Mouse (Mus musculus) limb, embryonic 13.5 days (tissue): ENCODE measurements around the gene Tssc4. TPM values are rescaled to one million over a fixed set of nuclear protein-coding genes. Genes with fewer than 3 reads are reported as not detected.

Source experiments
- ATAC-seq: fragments of 200-750 bp; cut with Nextera tagmentation; 2 replicates; pipeline ENCODE4 v1.8.0; 2017; ENCODE audit warnings: low read depth, moderate number of reproducible peaks, moderate TSS enrichment; ENCODE audit not compliant: low FRiP score
- H3K27ac ChIP-seq: fragments of 300-500 bp; sonication (generic); 2 replicates; pipeline ENCODE4 v1.5.1; 2015; ENCODE audit warnings: inconsistent platforms, mild to moderate bottlenecking, moderate library complexity
- H3K27me3 ChIP-seq: fragments of 300-500 bp; sonication (generic); 2 replicates; pipeline ENCODE4 v1.6.1; 2015; ENCODE audit warnings: mild to moderate bottlenecking, inconsistent platforms
- H3K36me3 ChIP-seq: fragments of 300-500 bp; sonication (generic); 2 replicates; pipeline ENCODE4 v1.6.1; 2015; ENCODE audit warnings: inconsistent platforms, mild to moderate bottlenecking, moderate library complexity
- H3K4me1 ChIP-seq: fragments of 300-500 bp; sonication (generic); 2 replicates; pipeline ENCODE4 v1.6.1; 2015; ENCODE audit warnings: inconsistent platforms
- H3K4me2 ChIP-seq: fragments of 300-500 bp; sonication (generic); replicated peaks from 2 replicates; pipeline ENCODE4 v1.6.1; 2015; ENCODE audit warnings: inconsistent platforms, mild to moderate bottlenecking, moderate library complexity
- H3K4me3 ChIP-seq: fragments of 300-500 bp; sonication (generic); 2 replicates; pipeline ENCODE4 v1.5.1; 2015; ENCODE audit warnings: moderate library complexity, mild to moderate bottlenecking, inconsistent platforms
- H3K9ac ChIP-seq: fragments of 300-500 bp; sonication (generic); 2 replicates; pipeline ENCODE4 v1.6.1; 2015; ENCODE audit warnings: mild to moderate bottlenecking, inconsistent platforms
- H3K9me3 ChIP-seq: fragments of 300-500 bp; sonication (generic); 2 replicates; pipeline ENCODE4 v1.6.1; 2016; ENCODE audit warnings: inconsistent platforms
- WGBS: fragments of 180-500 bp; shearing (Covaris S2); methylation state at CpG from one replicate; pipeline ENCODE4 v1.1.7; 2015; 5-methylcytosine and 5-hydroxymethylcytosine counted together
- polyA plus RNA-seq: library from polyadenylated mRNA; unstranded; fragments of >200 nt; fragmentation: Nextera tagmentation; extraction: Ambion mirVana; gene quantifications from 2 replicates; pipeline ENCODE4 v1.2.1, GENCODE M21; 2015

Tssc4 gene
- polyA plus RNA-seq, 1 experiment from 2014 or later: 112 TPM

DNA sequence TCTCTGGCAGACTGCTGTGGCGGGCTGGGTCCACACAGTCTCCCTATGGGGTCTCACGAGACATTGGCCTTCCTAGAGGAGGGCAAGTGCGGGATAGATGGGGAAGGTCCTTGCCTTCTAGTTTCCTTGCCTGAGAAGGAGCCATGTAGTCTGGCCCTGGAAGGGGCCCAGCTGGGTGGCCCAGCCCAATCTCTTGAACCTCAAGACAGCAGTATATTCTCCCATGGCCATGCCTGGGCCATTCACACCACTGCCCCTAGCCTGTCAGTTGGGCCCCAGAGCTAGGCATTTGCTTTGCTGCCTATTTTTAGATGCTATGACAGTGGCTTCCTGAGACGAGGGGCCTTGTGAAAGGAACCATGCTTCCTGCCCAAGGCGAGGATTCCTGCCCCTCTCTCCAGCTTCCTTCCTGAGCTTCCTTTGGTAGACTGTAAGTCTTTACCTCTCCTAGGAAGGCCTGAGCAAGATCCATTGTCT is 10.8 kb upstream of the Tssc4 start:
- Histone ChIP-seq H3K9me3 (no peaks in the 10 kb centered on the region), H3K9ac (peak overlapping the region; percentile 35; the same call in 1 of the 2 replicates), H3K4me3 (no peak overlapping the region), H3K27me3 (no peaks in the 10 kb centered on the region), H3K4me2 (peak overlapping the region; percentile 23; the same call in 1 of the 2 replicates), H3K36me3 (peaks cover 76% of the 10 kb centered on the region), H3K27ac (peak overlapping the region; percentile 45; the same call in 1 of the 2 replicates), H3K4me1 (peaks cover 59% of the 10 kb centered on the region)
- ATAC-seq: no peak
- 72% methylated on average over 5 of the region's 5 CpGs for WGBS

DNA sequence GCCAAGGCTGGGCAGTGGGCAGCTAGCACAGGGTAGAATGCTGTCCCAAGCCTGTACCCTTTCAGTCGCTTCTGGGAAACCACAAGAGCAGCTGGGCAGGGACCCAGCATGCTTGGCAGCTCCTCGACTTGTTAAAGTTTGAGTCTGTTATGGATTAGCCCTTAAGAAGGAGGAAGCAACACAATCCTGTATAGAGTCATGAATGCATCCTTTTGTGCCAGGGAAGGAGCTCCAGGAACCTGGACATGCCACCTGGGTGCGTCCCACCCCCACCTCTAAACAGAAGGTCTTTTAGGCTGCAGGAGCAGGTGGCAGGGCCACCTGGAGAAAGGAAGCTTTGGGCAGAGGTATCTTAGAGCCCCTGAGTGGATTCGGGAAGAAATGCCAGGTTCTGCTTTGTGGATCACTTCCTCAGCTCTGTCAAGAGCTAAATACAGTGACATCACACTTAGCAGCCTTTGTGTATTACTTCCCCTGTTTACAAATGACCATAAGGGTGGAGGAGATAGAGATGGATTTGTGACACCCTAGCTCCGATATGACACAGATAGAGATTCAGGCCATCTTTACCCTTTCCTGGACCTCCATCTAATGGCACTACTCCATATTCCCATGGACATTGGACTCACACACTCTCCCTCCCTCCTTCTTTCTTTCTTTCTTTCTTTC is 9.7 kb upstream of the Tssc4 start:
- H3K4me2 ChIP-seq: no peak overlapping the region
- WGBS: 69% methylated on average over 5 of the region's 5 CpGs
- H3K27me3 ChIP-seq: no peaks in the 10 kb centered on the region
- no peak for ATAC-seq
- H3K36me3 ChIP-seq: peaks cover 87% of the 10 kb centered on the region
- H3K9me3 ChIP-seq: no peaks in the 10 kb centered on the region
- H3K9ac ChIP-seq: no peak overlapping the region
- H3K4me3 ChIP-seq: no peak overlapping the region
- no peak overlapping the region; the same call in 1 of the 2 replicates for H3K27ac ChIP-seq
- H3K4me1 ChIP-seq: peaks cover 51% of the 10 kb centered on the region

DNA sequence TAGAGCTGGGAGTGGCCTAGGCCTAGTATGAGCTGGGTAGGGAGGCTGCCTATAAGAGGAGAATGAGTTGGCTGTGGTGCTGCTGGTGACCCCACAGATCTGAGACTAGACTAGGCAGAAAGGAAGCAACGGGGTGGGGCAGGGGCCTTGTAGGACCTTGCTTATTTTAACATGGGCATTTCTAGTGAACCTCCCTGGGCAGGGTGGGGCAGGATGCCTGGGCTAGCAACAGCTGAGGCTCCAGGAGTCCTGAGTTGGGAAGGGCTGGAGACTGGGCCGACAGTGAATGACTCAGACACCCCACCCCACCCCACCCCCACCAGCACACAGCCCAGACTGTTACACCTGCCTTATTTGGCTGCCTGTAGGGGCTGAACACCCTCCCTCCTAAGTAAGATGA is 6.3 kb upstream of the Tssc4 start:
- Histone ChIP-seq H3K4me1 (peaks cover 19% of the 10 kb centered on the region), H3K4me3 (no peak overlapping the region), H3K27me3 (no peaks in the 10 kb centered on the region), H3K27ac (no peak overlapping the region), H3K9ac (no peak overlapping the region), H3K4me2 (no peak overlapping the region), H3K9me3 (no peaks in the 10 kb centered on the region), H3K36me3 (peaks cover 90% of the 10 kb centered on the region)
- WGBS: 75% methylated on average over 2 of the region's 2 CpGs
- no peak for ATAC-seq

DNA sequence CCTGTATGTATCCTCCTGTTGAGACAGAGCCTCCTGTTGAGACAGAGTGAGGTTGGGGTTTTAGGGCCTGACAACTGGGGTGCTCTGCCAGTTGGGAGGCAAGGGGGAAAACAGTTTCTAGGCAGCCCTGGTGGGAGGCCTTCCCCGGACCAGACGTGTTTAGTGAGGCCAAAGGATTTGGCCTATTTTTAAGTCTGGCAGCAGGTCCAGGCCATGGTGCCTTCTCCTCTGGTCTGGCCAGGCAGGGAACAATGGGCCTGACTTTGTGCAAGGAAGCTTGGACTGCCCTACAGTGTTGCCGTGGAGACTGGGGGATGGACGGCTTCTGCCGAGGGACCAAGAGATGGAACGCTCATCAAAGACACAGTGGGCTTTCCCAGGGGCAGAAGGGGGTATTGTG is 4.8 kb upstream of the Tssc4 start:
- no peak for ATAC-seq
- Histone ChIP-seq H3K27me3 (no peaks in the 10 kb centered on the region), H3K4me2 (no peak overlapping the region), H3K27ac (no peak overlapping the region), H3K9ac (no peak overlapping the region), H3K36me3 (peaks cover 83% of the 10 kb centered on the region), H3K4me3 (no peak overlapping the region), H3K4me1 (peaks cover 14% of the 10 kb centered on the region), H3K9me3 (no peaks in the 10 kb centered on the region)
- WGBS: 77% methylated on average over 6 of the region's 6 CpGs

DNA sequence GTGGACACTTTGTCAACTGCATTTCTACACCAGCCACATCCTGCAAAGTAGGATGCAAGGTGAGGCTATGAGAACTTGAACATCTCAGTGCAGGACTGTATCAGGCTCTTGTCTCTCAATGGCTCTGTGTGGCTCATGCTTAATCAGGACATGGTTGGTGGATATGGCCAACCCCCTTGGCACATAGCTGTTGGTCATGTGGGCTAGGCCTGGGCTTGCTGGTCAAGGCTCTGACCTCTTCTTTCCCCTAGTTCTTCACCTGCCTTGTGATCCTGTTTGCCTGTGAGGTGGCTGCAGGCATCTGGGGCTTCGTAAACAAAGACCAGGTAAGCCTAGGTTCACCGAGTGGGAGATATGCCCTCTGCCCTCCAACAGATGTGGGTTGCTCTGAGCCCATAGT is 3.4 kb upstream of the Tssc4 start:
- H3K9me3 ChIP-seq: no peaks in the 10 kb centered on the region
- peaks cover 77% of the 10 kb centered on the region for H3K36me3 ChIP-seq
- no peak overlapping the region for H3K4me2 ChIP-seq
- no peaks in the 10 kb centered on the region for H3K27me3 ChIP-seq
- peaks cover 18% of the 10 kb centered on the region for H3K4me1 ChIP-seq
- no peak overlapping the region for H3K4me3 ChIP-seq
- H3K9ac ChIP-seq: no peak overlapping the region
- WGBS: 96% methylated on average over 2 of the region's 2 CpGs
- no peak overlapping the region for H3K27ac ChIP-seq
- ATAC-seq: no peak

DNA sequence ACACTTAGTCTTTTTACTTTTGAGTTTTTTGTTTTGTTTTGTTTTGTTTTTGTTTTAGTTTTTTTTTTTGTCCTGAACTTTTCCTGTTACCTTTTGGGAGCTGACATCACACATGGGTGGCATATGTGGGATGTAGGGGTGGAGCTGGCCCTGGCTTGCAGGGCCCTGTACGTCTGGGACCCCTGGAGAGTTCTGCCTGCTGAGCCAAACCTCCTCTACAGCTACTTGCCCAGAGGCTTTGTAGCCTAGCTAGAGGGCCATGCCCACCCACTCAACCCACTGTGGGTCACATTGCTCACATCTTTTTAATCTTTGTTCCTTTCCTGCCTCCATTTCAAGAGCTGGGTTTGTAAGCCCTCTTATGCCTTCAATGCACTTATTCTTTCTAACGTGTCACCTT is 1.6 kb upstream of the Tssc4 start:
- H3K36me3 ChIP-seq: peaks cover 74% of the 10 kb centered on the region
- H3K27me3 ChIP-seq: no peaks in the 10 kb centered on the region
- no peak overlapping the region for H3K9ac ChIP-seq
- H3K4me1 ChIP-seq: peaks cover 28% of the 10 kb centered on the region
- H3K4me2 ChIP-seq: no peak overlapping the region
- H3K4me3 ChIP-seq: no peak overlapping the region
- no peaks in the 10 kb centered on the region for H3K9me3 ChIP-seq
- WGBS: 64% methylated on average over 2 of the region's 2 CpGs
- no peak overlapping the region for H3K27ac ChIP-seq
- no peak for ATAC-seq

DNA sequence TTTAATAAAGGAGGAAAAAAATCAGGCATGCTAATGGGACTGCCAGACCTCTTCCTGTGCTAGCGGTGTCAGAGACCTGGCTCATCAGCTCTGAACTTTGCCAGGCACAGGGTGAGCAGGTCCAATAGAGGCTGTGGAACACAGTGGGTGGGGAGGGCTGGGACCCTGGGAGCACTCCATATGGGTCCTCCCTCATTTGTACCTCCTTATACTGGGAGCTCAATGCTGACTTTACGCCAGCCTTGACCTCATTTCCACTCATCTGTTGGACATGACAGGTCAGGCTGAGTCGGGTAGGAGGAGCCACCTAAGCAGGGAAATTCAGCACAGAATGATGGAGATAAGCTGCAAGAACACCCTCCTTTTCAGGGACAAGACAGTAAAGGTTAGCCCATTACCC is 1.2 kb upstream of the Tssc4 start:
- Histone ChIP-seq H3K4me1 (peaks cover 28% of the 10 kb centered on the region), H3K4me3 (no peak overlapping the region), H3K27me3 (no peaks in the 10 kb centered on the region), H3K9me3 (no peaks in the 10 kb centered on the region), H3K36me3 (peaks cover 74% of the 10 kb centered on the region), H3K27ac (peak overlapping the region; percentile 97), H3K9ac (peak overlapping the region; percentile 63), H3K4me2 (peak overlapping the region; percentile 99)
- WGBS: 91% methylated on average over 3 of the region's 3 CpGs
- no peak for ATAC-seq

DNA sequence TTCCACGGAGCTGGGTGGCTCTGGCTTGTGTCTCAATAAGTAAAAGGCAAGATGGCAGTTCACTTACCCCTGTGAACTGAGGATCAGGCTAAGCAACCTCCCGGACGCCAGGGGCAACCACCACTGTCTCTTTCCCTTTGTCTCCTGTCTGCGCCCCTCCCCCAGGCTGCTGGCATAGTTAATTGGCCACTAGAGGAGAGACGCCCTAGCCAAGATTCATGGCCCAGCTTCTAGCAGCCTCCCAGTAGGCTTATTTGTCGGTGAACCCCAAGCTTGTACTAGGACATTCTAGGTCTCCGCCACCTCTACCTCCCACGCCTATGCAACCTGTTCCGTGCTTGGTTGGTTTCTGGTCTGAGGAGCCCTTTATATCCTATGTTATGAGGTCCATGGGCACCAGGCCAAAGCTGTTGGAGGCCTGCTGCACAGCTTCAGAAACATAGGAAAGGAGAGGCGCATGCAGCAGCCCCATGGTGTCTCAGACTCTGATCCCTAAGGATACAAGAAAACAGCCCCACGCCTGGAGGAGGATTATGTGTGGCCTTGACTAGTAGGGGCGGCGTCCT is 650 bp upstream of the Tssc4 start:
- WGBS: 44% methylated on average over 13 of the region's 13 CpGs
- Histone ChIP-seq H3K27me3 (no peaks in the 10 kb centered on the region), H3K9me3 (no peaks in the 10 kb centered on the region), H3K4me2 (peak overlapping the region; percentile 99), H3K4me3 (peak overlapping the region; percentile 86), H3K4me1 (peaks cover 28% of the 10 kb centered on the region), H3K27ac (peak overlapping the region; percentile 97), H3K9ac (peak overlapping the region; percentile 63), H3K36me3 (peaks cover 70% of the 10 kb centered on the region)
- ATAC-seq: no peak; the same call in 1 of the 2 replicates

DNA sequence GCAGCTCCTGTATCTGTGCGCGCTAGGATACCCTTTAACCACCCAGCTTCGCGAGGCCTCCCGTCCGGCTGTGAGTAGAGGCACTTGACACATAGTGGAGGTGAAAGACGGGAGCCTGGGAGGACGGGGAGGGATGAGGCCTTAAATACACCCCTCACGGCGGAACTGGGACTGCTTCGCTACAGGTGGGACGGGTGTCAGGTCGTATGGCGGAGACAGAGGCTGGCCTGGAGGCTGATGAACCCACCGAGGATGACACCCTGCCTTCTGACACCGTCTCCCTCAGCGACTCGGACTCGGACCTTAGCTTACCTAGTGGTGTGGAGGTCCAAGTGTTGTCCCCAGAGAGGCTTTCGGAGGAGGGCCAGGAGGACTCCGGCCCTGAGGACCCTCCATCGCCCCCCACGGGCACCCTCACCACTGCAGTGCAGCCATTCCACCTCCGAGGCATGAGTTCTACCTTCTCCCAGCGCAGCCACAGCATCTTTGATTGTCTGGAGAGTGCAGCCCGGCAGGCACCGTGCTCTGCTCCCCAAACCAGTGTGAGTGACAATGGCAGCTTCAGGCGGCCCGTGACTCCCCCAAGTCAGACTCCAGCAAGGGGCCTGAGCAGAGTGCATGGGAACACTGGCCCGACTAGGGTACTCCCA is 827 bp downstream of the Tssc4 start:
- Histone ChIP-seq H3K4me3 (peak overlapping the region; percentile 86), H3K27ac (peak overlapping the region; percentile 97), H3K9ac (peak overlapping the region; percentile 94), H3K4me2 (peak overlapping the region; percentile 99), H3K9me3 (no peaks in the 10 kb centered on the region), H3K4me1 (peaks cover 28% of the 10 kb centered on the region), H3K36me3 (peaks cover 65% of the 10 kb centered on the region), H3K27me3 (no peaks in the 10 kb centered on the region)
- WGBS: 13% methylated on average over 30 of the region's 30 CpGs
- no peak for ATAC-seq

DNA sequence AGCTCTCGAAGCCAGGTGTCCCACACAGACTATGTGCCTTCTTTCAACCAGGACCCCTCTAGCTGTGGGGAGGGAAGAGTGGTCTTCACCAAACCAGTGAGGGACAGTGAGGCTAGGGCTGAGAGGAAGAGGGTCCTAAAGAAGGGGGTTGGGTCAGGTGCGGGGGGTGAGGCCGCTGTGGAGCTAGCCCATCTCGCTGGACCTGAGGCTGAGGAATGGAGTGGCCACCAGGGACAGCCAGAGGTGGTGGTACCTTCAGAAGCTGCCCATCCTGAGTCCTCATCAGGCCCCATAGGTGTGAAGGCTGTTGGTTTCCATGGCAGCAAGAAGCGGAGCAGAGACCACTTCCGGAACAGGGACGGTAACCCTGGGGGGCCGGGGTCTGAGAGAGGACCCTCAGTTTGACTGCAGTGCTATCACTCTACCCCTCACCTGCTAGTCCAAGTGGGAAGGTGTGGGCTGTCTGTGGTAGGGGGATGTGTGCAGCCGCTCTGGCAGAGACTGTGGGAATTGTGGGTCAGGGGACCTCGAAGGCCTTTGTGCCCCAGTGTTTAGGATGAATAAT is 1.5 kb downstream of the Tssc4 start:
- no peaks in the 10 kb centered on the region for H3K27me3 ChIP-seq
- H3K4me3 ChIP-seq: peak overlapping the region; percentile 86
- peaks cover 65% of the 10 kb centered on the region for H3K36me3 ChIP-seq
- no peaks in the 10 kb centered on the region for H3K9me3 ChIP-seq
- WGBS: 91% methylated on average over 10 of the region's 10 CpGs
- peaks cover 28% of the 10 kb centered on the region for H3K4me1 ChIP-seq
- H3K4me2 ChIP-seq: peak overlapping the region; percentile 99
- peak overlapping the region; percentile 94 for H3K9ac ChIP-seq
- no peak overlapping the region; the same call in 1 of the 2 replicates for H3K27ac ChIP-seq
- no peak for ATAC-seq

DNA sequence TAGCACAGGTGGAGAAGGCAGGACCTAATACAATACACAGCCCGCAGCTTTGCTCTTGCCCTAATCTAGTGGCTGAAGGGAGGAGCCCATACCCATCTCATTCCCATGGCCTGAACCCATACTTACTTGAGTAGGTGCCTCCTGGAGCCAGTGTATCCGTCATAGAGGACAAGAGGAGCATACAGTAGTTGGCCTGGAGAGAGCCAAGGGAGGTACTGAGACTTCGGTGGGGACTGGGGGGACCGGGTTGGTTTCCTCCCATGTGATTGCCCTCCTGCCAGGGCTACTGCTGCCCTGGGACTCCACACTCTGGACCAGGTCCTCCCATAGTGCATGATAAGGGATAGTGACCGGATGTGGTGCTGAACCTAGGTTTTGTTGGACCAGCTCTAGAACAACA is 3.6 kb downstream of the Tssc4 start:
- Histone ChIP-seq H3K36me3 (peaks cover 56% of the 10 kb centered on the region), H3K4me2 (no peak overlapping the region), H3K27ac (no peak overlapping the region), H3K27me3 (no peaks in the 10 kb centered on the region), H3K9me3 (no peaks in the 10 kb centered on the region), H3K9ac (no peak overlapping the region), H3K4me3 (no peak overlapping the region), H3K4me1 (peaks cover 28% of the 10 kb centered on the region)
- ATAC-seq: no peak
- 91% methylated on average over 5 of the region's 5 CpGs for WGBS

DNA sequence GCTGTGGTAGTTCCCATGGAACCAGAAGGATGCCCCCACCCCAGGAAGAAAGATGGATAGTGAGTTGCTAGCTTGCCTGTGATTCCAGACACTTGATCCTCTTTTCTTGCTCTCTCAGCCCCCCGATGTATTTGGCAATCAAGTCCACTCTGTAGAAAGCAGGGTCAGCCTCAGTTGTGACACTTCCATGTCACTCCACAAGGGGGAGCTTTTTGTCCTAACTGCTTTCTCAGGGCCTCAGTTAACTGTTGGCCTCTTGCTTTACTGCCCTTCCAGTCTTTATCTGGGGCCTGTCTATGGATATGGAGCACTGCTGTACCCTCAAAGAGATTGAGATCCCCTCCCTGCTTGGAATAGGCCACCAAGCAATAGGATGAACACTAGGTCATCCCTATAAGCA is 4.0 kb downstream of the Tssc4 start:
- H3K4me3 ChIP-seq: no peak overlapping the region
- H3K36me3 ChIP-seq: peaks cover 56% of the 10 kb centered on the region
- no peak for ATAC-seq
- WGBS: 61% methylated on average over 1 of the region's 1 CpGs
- no peak overlapping the region for H3K9ac ChIP-seq
- H3K27ac ChIP-seq: no peak overlapping the region
- no peaks in the 10 kb centered on the region for H3K9me3 ChIP-seq
- H3K4me1 ChIP-seq: peaks cover 24% of the 10 kb centered on the region
- no peaks in the 10 kb centered on the region for H3K27me3 ChIP-seq
- no peak overlapping the region for H3K4me2 ChIP-seq
